Mouse (Mus musculus) heart, embryonic 14.5 days (tissue): ENCODE results near the gene Tspan33. TPM values are rescaled to one million over a fixed set of nuclear protein-coding genes. Genes with fewer than 3 reads are reported as not detected.

Experiments used
- ATAC-seq: fragments of 200-750 bp; cut with Nextera tagmentation; 2 replicates; pipeline ENCODE4 v1.8.0; 2017; ENCODE audit warnings: low read depth, moderate TSS enrichment; ENCODE audit not compliant: insufficient number of reproducible peaks, insufficient read depth, low FRiP score
- H3K27ac ChIP-seq, 2 experiments: fragments of 200-500 bp in 1 of 2; fragments of 300-500 bp in 1 of 2; sonication (generic) in 1 of 2; replicated peaks in 1 of 2; 2 replicates each; pipeline ENCODE4 v1.5.1; 2012 to 2014; ENCODE audit warnings: low read depth in 2 of 2, low read length in 2 of 2, control low read depth in 1 of 2, mild to moderate bottlenecking in 1 of 2, mixed read lengths in 1 of 2; ENCODE audit not compliant: control insufficient read depth in 1 of 2, insufficient read depth in 1 of 2
- H3K27me3 ChIP-seq: fragments of 300-500 bp; sonication (generic); 2 replicates; pipeline ENCODE4 v1.6.1; 2014; ENCODE audit warnings: mild to moderate bottlenecking, low read length, control low read depth; ENCODE audit not compliant: control insufficient read depth, insufficient read depth
- H3K36me3 ChIP-seq: fragments of 300-500 bp; sonication (generic); 2 replicates; pipeline ENCODE4 v1.6.1; 2014; ENCODE audit warnings: mild to moderate bottlenecking, control low read depth, low read length, mixed read lengths; ENCODE audit not compliant: control insufficient read depth, insufficient read depth
- H3K4me1 ChIP-seq, 2 experiments: fragments of 200-500 bp in 1 of 2; fragments of 300-500 bp in 1 of 2; sonication (generic) in 1 of 2; 2 replicates each; pipeline ENCODE4 v1.6.1; 2012 to 2014; ENCODE audit warnings: low read length in 2 of 2, control low read depth in 1 of 2, mixed read lengths in 1 of 2; ENCODE audit not compliant: control insufficient read depth in 2 of 2, insufficient read depth in 2 of 2
- H3K4me2 ChIP-seq: fragments of 300-500 bp; sonication (generic); 2 replicates; pipeline ENCODE4 v1.6.1; 2014; ENCODE audit warnings: mild to moderate bottlenecking, low read length
- H3K4me3 ChIP-seq, 2 experiments: fragments of 200-500 bp in 1 of 2; fragments of 300-500 bp in 1 of 2; sonication (generic) in 1 of 2; 2 replicates each; pipeline ENCODE4 v1.5.1; 2012 to 2014; ENCODE audit warnings: low read length in 2 of 2, mild to moderate bottlenecking in 2 of 2, control low read depth in 1 of 2, low read depth in 1 of 2, moderate library complexity in 1 of 2; ENCODE audit not compliant: control insufficient read depth in 1 of 2, insufficient read depth in 1 of 2
- H3K9ac ChIP-seq: fragments of 300-500 bp; sonication (generic); 2 replicates; pipeline ENCODE4 v1.6.1; 2014; ENCODE audit warnings: mild to moderate bottlenecking, low read length
- H3K9me3 ChIP-seq: fragments of 300-500 bp; sonication (generic); 2 replicates; pipeline ENCODE4 v1.6.1; 2016; ENCODE audit warnings: low read length, control low read depth; ENCODE audit not compliant: control insufficient read depth
- WGBS: fragments of 180-500 bp; shearing (Covaris S2); extraction: QIAGEN DNeasy Blood & Tissue Kit; methylation state at CpG from one replicate; pipeline ENCODE4 v1.1.7; 2014; 5-methylcytosine and 5-hydroxymethylcytosine counted together
- polyA plus RNA-seq: library from polyadenylated mRNA; unstranded; fragments of >200 nt; fragmentation: Nextera tagmentation; extraction: Ambion mirVana; gene quantifications from 2 replicates; pipeline ENCODE4 v1.2.1, GENCODE M21; 2014

Tspan33 gene
- polyA plus RNA-seq, 1 experiment from 2014 or later: 2.4 TPM

DNA sequence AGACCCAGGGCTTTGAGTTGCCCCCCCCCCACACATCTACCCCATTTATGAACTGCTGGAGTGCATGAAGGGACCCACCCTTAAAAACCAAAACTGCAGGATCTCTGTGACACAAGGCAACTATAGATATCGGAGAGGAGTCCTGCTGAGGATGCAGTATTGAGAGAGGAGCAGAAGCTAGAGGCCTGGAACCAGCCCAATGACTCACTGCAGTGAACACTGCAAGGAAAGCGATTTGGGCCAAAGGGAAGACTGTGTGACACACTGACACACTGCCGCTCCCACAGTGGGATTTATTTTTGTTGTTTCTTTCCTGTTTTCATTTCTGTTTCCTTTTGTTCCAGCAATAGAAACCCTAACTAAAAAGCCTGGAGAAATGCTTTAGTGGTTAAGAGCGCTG is 8.1 kb upstream of the Tspan33 start:
- ATAC-seq: no peak
- 79% methylated on average over 4 of the region's 4 CpGs for WGBS
- Histone ChIP-seq H3K27me3 (no peaks in the 10 kb centered on the region), H3K9me3 (no peaks in the 10 kb centered on the region), H3K27ac (no peak overlapping the region), H3K36me3 (no peaks in the 10 kb centered on the region), H3K4me2 (no peak overlapping the region), H3K9ac (no peak overlapping the region), H3K4me1 (no peaks in the 10 kb centered on the region), H3K4me3 (no peak overlapping the region)

DNA sequence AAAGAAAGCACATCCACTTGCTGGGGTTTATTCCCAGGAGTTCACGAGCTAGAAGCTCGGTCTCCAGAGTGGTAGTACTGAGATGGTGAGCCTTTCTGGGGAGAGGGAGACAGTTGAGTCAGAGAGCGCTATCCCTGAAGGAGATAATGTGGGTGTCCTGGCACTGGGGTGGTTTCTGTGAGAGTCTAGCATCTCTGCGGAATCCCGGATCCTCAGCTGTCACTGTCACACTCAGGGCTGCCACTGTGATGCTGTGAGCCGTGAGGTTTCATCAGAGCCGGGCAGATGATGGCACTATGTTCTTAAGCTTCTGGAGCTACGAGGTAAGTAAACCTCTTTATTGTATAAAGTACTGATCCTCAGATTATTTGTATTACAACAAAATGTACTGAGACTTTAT is 4.6 kb upstream of the Tspan33 start:
- Histone ChIP-seq H3K27ac (no peak overlapping the region), H3K4me2 (no peak overlapping the region), H3K36me3 (no peaks in the 10 kb centered on the region), H3K27me3 (peaks cover 18% of the 10 kb centered on the region), H3K9ac (no peak overlapping the region), H3K4me3 (no peak overlapping the region), H3K4me1 (peaks cover 0 to under 1% of the 10 kb centered on the region in 2 experiments; a peak in 2 of 4 replicates), H3K9me3 (no peaks in the 10 kb centered on the region)
- 63% methylated on average over 8 of the region's 8 CpGs for WGBS
- no peak for ATAC-seq

DNA sequence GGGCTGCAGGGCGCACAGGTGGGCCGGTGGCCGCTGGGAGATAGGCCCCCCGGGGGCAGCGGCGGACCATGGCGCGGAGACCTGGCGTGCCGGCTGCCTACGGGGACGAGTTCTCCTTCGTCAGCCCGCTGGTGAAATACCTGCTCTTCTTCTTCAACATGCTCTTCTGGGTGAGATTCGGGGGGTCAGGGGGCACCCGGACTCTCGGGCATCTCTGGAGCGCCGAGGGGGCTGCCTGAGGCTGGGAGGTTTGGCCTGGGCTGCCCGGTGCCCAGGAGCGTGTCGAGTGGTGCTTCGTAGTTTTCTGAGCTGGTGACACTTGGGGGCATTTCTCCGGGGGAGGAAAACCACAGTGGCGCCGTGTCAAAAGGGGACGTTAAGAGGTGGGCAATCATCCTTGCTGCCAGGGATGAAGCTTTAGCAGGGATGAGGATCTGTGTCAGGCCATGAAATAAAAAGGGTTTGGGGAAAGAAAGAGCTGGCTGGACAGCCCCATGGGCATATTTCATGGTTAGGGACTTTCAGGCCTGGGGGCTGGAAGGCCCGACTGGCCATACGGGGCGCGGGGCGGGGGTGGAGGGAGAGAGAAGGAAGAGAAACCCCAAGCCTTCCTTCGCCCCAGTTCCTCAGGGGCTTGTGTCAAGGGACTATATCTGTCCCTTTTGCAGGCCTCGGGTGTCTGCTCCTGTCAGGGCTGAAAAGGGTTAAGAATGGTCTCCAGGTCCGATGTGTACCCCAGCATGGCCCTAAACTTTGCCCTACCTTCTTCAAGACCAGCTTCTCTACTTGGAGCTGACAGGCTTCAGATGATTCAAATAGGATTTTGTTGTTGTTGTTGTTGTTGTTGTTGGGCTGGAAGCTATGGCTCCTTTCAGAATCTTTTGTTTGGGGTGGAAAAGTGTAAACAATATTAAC is 610 bp downstream of the Tspan33 start:
- Histone ChIP-seq H3K4me2 (peak overlapping the region; percentile 100), H3K9ac (peak overlapping the region; percentile 82), H3K36me3 (no peaks in the 10 kb centered on the region), H3K27ac (no peak overlapping the region; a peak in 1 of 4 replicates), H3K9me3 (no peaks in the 10 kb centered on the region), H3K4me3 (peak overlapping the region; percentile 70 to 83), H3K27me3 (peaks cover 21% of the 10 kb centered on the region), H3K4me1 (peaks cover 2 to 10% of the 10 kb centered on the region in 2 experiments; a peak in 3 of 4 replicates)
- WGBS: 6% methylated on average over 35 of the region's 35 CpGs
- no peak for ATAC-seq

DNA sequence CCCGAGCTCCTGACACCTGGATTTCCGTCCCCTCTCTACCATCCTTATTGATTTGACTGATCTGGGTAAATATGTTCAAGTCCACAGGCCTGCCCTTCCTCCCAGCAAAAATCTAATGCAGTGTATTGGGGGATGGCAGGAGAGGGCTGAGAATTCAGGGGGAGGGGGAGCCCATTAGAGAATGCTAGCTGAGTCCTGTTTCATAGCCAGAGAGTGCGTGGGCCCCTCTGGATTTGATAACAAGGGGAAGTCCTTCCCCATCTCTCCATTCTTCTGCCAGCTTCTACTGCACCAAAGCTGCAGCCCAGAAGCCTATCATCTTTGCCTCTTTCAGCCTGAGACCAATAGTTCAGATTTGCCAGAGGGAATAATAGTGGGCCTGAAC is 1.3 kb downstream of the Tspan33 start:
- Histone ChIP-seq H3K27ac (no peak overlapping the region), H3K4me1 (peaks cover 2 to 10% of the 10 kb centered on the region in 2 experiments; a peak in 3 of 4 replicates), H3K4me2 (peak overlapping the region; percentile 100), H3K4me3 (peak overlapping the region in 1 of 2 experiments; percentile 83; a peak in 1 of 4 replicates), H3K27me3 (peaks cover 21% of the 10 kb centered on the region), H3K9ac (no peak overlapping the region), H3K36me3 (no peaks in the 10 kb centered on the region), H3K9me3 (no peaks in the 10 kb centered on the region)
- no peak for ATAC-seq
- 60% methylated on average over 3 of the region's 3 CpGs for WGBS

DNA sequence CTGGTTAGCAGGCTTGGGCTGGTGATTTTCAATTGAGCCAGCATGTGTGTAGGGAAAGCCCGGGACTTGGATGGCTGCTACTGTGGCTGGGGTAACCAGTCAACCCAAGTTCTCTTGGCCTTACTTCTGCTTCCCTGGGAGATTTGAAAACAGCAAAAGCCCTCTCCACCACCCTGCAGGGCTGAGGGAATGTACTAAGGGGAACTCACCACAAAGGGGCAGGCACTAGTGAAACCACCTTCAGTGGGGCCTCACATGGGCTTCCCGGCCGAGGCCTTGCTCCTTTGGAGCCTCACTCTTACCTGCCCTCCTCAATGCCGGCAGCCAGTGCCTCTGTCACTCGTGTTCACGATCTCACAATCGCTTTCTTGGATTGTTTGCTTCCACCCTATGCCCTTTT is 2.0 kb downstream of the Tspan33 start:
- no peaks in the 10 kb centered on the region for H3K9me3 ChIP-seq
- WGBS: 77% methylated on average over 7 of the region's 7 CpGs
- no peaks in the 10 kb centered on the region for H3K36me3 ChIP-seq
- no peak for ATAC-seq
- H3K4me1 ChIP-seq: peaks cover 2 to 10% of the 10 kb centered on the region in 2 experiments; a peak in 3 of 4 replicates
- no peak overlapping the region for H3K27ac ChIP-seq
- no peak overlapping the region for H3K4me2 ChIP-seq
- peaks cover 21% of the 10 kb centered on the region for H3K27me3 ChIP-seq
- no peak overlapping the region for H3K9ac ChIP-seq
- H3K4me3 ChIP-seq: no peak overlapping the region

DNA sequence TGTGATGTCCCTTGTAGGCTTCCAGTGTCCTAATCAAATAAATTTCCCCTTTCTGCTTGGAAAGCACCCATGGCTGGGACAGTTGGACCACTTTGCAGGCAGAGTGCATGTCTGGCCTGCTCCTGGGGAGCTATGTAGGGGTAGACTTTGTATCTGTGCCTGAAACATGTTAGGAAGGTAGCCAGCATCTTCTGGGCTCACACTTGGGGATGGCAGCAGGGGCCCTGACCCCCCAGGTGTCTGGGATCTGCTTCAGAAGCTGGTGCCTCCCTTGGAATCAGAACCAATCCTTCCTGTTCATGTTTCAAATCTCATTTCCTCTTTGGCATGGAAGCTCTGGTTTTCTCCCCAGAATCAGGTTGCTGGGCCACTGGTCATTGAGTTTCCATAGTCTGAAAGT is 3.1 kb downstream of the Tspan33 start:
- H3K36me3 ChIP-seq: no peaks in the 10 kb centered on the region
- H3K4me3 ChIP-seq: no peak overlapping the region
- H3K9me3 ChIP-seq: no peaks in the 10 kb centered on the region
- no peak overlapping the region for H3K9ac ChIP-seq
- peaks cover 18% of the 10 kb centered on the region for H3K27me3 ChIP-seq
- 0 out of 2 replicates have a peak overlapping the region, but pooled peaks have one; percentile 0 for H3K4me2 ChIP-seq
- no peak overlapping the region for H3K27ac ChIP-seq
- no peak for ATAC-seq
- peaks cover 2 to 10% of the 10 kb centered on the region in 2 experiments; a peak in 3 of 4 replicates for H3K4me1 ChIP-seq

DNA sequence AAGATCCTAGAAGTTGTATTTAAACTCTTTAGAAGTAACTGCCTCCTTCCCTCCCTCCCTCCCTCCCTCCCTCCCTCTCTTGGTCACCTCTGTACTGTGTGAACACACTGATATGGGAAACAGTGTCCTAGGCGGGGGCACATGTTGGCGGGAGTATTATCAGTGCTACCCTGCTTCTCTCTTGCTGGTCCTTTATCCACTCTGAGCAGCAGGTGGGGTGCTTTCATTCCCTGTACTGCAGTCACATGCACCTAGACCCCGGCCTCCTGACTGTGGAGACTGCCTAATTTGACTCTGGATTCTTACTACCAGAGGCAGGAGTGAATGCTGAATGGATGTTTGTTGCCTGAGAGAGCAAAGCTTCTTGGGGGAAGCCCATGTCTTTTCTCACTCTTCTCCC is 3.5 kb downstream of the Tspan33 start:
- 28% methylated on average over 3 of the region's 3 CpGs for WGBS

More for the DNA sequence above, 3.5 kb downstream of the Tspan33 start:
- no peak for ATAC-seq
- no peaks in the 10 kb centered on the region for H3K9me3 ChIP-seq
- H3K4me1 ChIP-seq: peaks cover 2 to 10% of the 10 kb centered on the region in 2 experiments; a peak in 3 of 4 replicates
- no peak overlapping the region for H3K9ac ChIP-seq
- no peak overlapping the region for H3K4me3 ChIP-seq
- H3K27me3 ChIP-seq: peaks cover 14% of the 10 kb centered on the region
- no peak overlapping the region for H3K4me2 ChIP-seq
- no peaks in the 10 kb centered on the region for H3K36me3 ChIP-seq
- no peak overlapping the region for H3K27ac ChIP-seq
